Mouse (Mus musculus) megakaryocyte, embryonic 14.5 days (primary cell): ENCODE results near the gene BC035044. TPM values are rescaled to one million over a fixed set of nuclear protein-coding genes. Genes with fewer than 3 reads are reported as not detected.

Source experiments
- H3K27me3 ChIP-seq: replicated peaks from 2 replicates; pipeline ENCODE3; 2012; ENCODE audit warnings: inconsistent platforms
- H3K36me3 ChIP-seq: replicated peaks from 2 replicates; pipeline ENCODE3; 2012; ENCODE audit warnings: low read length, inconsistent platforms, mixed read lengths
- H3K4me1 ChIP-seq: 2 replicates; pipeline ENCODE4 v1.6.1; 2012; ENCODE audit warnings: inconsistent platforms
- H3K4me3 ChIP-seq: replicated peaks from 2 replicates; pipeline ENCODE3; 2012; ENCODE audit warnings: moderate library complexity, mild to moderate bottlenecking, inconsistent platforms
- H3K9me3 ChIP-seq: 2 replicates; pipeline ENCODE4 v1.6.1; 2012; ENCODE audit warnings: inconsistent platforms
- FLI1 ChIP-seq: IDR thresholded peaks from 2 replicates; pipeline ENCODE4 v1.6.1; 2012; ENCODE audit warnings: low read length, inconsistent platforms, mixed read lengths
- GATA1 ChIP-seq: IDR thresholded peaks from 3 replicates; pipeline ENCODE4 v1.6.1; 2012; ENCODE audit warnings: mixed read lengths, low read length, inconsistent platforms, borderline replicate concordance
- polyA plus RNA-seq: library from polyadenylated mRNA; stranded (reverse); fragments of >175 nt; gene quantifications from 2 replicates; pipeline ENCODE4 v1.2.3, GENCODE M21; 2012; ENCODE audit warnings: low replicate concordance; ENCODE audit not compliant: insufficient read depth

Gene BC035044
- polyA plus RNA-seq, 1 experiment: 0.43 TPM

GRCm38 (mm10) chr6:128851151-128851550 lies 39.8 kb downstream of the BC035044 start:
- Histone ChIP-seq H3K36me3 (peaks cover 4% of the 10 kb centered on the region), H3K4me3 (no peak overlapping the region), H3K4me1 (peaks cover 59% of the 10 kb centered on the region), H3K27me3 (no peaks in the 10 kb centered on the region), H3K9me3 (no peaks in the 10 kb centered on the region)
- TF ChIP-seq FLI1 (no peak), GATA1 (no peak)

- Histone ChIP-seq H3K27me3 (no peaks in the 10 kb centered on the region), H3K4me1 (peaks cover 58% of the 10 kb centered on the region), H3K9me3 (no peaks in the 10 kb centered on the region), H3K36me3 (peaks cover 4% of the 10 kb centered on the region), H3K4me3 (no peak overlapping the region)
- TF ChIP-seq FLI1 (no peak), GATA1 (no peak)
Measured at GRCm38 (mm10) chr6:128850671-128851070, 40.3 kb downstream of the BC035044 start.

GRCm38 (mm10) chr6:128849902-128850301 lies 41.0 kb downstream of the BC035044 start:
- no peaks in the 10 kb centered on the region for H3K9me3 ChIP-seq
- peaks cover 57% of the 10 kb centered on the region for H3K4me1 ChIP-seq
- TF ChIP-seq GATA1 (no peak), FLI1 (no peak)
- H3K36me3 ChIP-seq: peaks cover 4% of the 10 kb centered on the region
- H3K4me3 ChIP-seq: peak overlapping the region; percentile 50
- H3K27me3 ChIP-seq: no peaks in the 10 kb centered on the region

GRCm38 (mm10) chr6:128847401-128847800 lies 43.5 kb downstream of the BC035044 start:
- Histone ChIP-seq H3K27me3 (no peaks in the 10 kb centered on the region), H3K36me3 (peaks cover 4% of the 10 kb centered on the region), H3K9me3 (no peaks in the 10 kb centered on the region)

GRCm38 (mm10) chr6:128845998-128846542 lies 44.9 kb downstream of the BC035044 start:
- TF ChIP-seq FLI1 (no peak), GATA1 (no peak)
- Histone ChIP-seq H3K4me3 (peak overlapping the region; percentile 38), H3K4me1 (peaks cover 59% of the 10 kb centered on the region), H3K36me3 (peaks cover 4% of the 10 kb centered on the region), H3K9me3 (no peaks in the 10 kb centered on the region), H3K27me3 (no peaks in the 10 kb centered on the region)

More at GRCm38 (mm10) chr6:128847401-128847800, 43.5 kb downstream of the BC035044 start:
- TF ChIP-seq FLI1 (no peak), GATA1 (no peak)
- Histone ChIP-seq H3K4me3 (no peak overlapping the region), H3K4me1 (peaks cover 53% of the 10 kb centered on the region)

- Histone ChIP-seq H3K9me3 (no peaks in the 10 kb centered on the region), H3K4me1 (peaks cover 60% of the 10 kb centered on the region), H3K27me3 (no peaks in the 10 kb centered on the region), H3K36me3 (peaks cover 4% of the 10 kb centered on the region), H3K4me3 (peak overlapping the region; percentile 88)
- TF ChIP-seq FLI1: 0 out of 2 replicates have a peak, but pooled peaks have one; percentile 34
- peak; percentile 18; the same call in 1 of the 3 replicates for TF ChIP-seq GATA1
Measured at GRCm38 (mm10) chr6:128845319-128845979, 45.5 kb downstream of the BC035044 start.

- Histone ChIP-seq H3K9me3 (no peaks in the 10 kb centered on the region), H3K36me3 (peaks cover 4% of the 10 kb centered on the region), H3K4me1 (peaks cover 60% of the 10 kb centered on the region), H3K27me3 (no peaks in the 10 kb centered on the region), H3K4me3 (peak overlapping the region; percentile 99)
- no peak for TF ChIP-seq GATA1
- no peak for TF ChIP-seq FLI1
Measured at GRCm38 (mm10) chr6:128844586-128845080, 46.3 kb downstream of the BC035044 start.

GRCm38 (mm10) chr6:128844131-128844530 lies 46.8 kb downstream of the BC035044 start:
- H3K9me3 ChIP-seq: no peaks in the 10 kb centered on the region
- H3K4me3 ChIP-seq: peak overlapping the region; percentile 99
- H3K4me1 ChIP-seq: peaks cover 64% of the 10 kb centered on the region
- no peaks in the 10 kb centered on the region for H3K27me3 ChIP-seq
- TF ChIP-seq FLI1 (no peak), GATA1 (no peak)
- peaks cover 4% of the 10 kb centered on the region for H3K36me3 ChIP-seq

GRCm38 (mm10) chr6:128843479-128843992 lies 47.4 kb downstream of the BC035044 start:
- H3K9me3 ChIP-seq: no peaks in the 10 kb centered on the region

GRCm38 (mm10) chr6:128842945-128843478 lies 47.9 kb downstream of the BC035044 start:
- no peaks in the 10 kb centered on the region for H3K27me3 ChIP-seq
- peaks cover 62% of the 10 kb centered on the region for H3K4me1 ChIP-seq
- peaks cover 4% of the 10 kb centered on the region for H3K36me3 ChIP-seq
- TF ChIP-seq FLI1 (no peak), GATA1 (no peak)
- peak overlapping the region; percentile 99 for H3K4me3 ChIP-seq
- no peaks in the 10 kb centered on the region for H3K9me3 ChIP-seq

More at GRCm38 (mm10) chr6:128843479-128843992, 47.4 kb downstream of the BC035044 start:
- H3K4me3 ChIP-seq: peak overlapping the region; percentile 99
- H3K27me3 ChIP-seq: no peaks in the 10 kb centered on the region
- TF ChIP-seq FLI1 (no peak), GATA1 (no peak)
- H3K36me3 ChIP-seq: peaks cover 4% of the 10 kb centered on the region
- peaks cover 64% of the 10 kb centered on the region for H3K4me1 ChIP-seq
